Mouse (Mus musculus) limb, embryonic 13.5 days (tissue): ENCODE measurements around the gene Tmem184b. TPM values are rescaled to one million over a fixed set of nuclear protein-coding genes. Genes with fewer than 3 reads are reported as not detected.

Source experiments
- ATAC-seq: fragments of 200-750 bp; cut with Nextera tagmentation; 2 replicates; pipeline ENCODE4 v1.8.0; 2017; ENCODE audit warnings: low read depth, moderate number of reproducible peaks, moderate TSS enrichment; ENCODE audit not compliant: low FRiP score
- H3K27ac ChIP-seq: fragments of 300-500 bp; sonication (generic); 2 replicates; pipeline ENCODE4 v1.5.1; 2015; ENCODE audit warnings: inconsistent platforms, mild to moderate bottlenecking, moderate library complexity
- H3K27me3 ChIP-seq: fragments of 300-500 bp; sonication (generic); 2 replicates; pipeline ENCODE4 v1.6.1; 2015; ENCODE audit warnings: mild to moderate bottlenecking, inconsistent platforms
- H3K36me3 ChIP-seq: fragments of 300-500 bp; sonication (generic); 2 replicates; pipeline ENCODE4 v1.6.1; 2015; ENCODE audit warnings: inconsistent platforms, mild to moderate bottlenecking, moderate library complexity
- H3K4me1 ChIP-seq: fragments of 300-500 bp; sonication (generic); 2 replicates; pipeline ENCODE4 v1.6.1; 2015; ENCODE audit warnings: inconsistent platforms
- H3K4me2 ChIP-seq: fragments of 300-500 bp; sonication (generic); replicated peaks from 2 replicates; pipeline ENCODE4 v1.6.1; 2015; ENCODE audit warnings: inconsistent platforms, mild to moderate bottlenecking, moderate library complexity
- H3K4me3 ChIP-seq: fragments of 300-500 bp; sonication (generic); 2 replicates; pipeline ENCODE4 v1.5.1; 2015; ENCODE audit warnings: moderate library complexity, mild to moderate bottlenecking, inconsistent platforms
- H3K9ac ChIP-seq: fragments of 300-500 bp; sonication (generic); 2 replicates; pipeline ENCODE4 v1.6.1; 2015; ENCODE audit warnings: mild to moderate bottlenecking, inconsistent platforms
- H3K9me3 ChIP-seq: fragments of 300-500 bp; sonication (generic); 2 replicates; pipeline ENCODE4 v1.6.1; 2016; ENCODE audit warnings: inconsistent platforms
- WGBS: fragments of 180-500 bp; shearing (Covaris S2); methylation state at CpG from one replicate; pipeline ENCODE4 v1.1.7; 2015; 5-methylcytosine and 5-hydroxymethylcytosine counted together
- polyA plus RNA-seq: library from polyadenylated mRNA; unstranded; fragments of >200 nt; fragmentation: Nextera tagmentation; extraction: Ambion mirVana; gene quantifications from 2 replicates; pipeline ENCODE4 v1.2.1, GENCODE M21; 2015

Gene Tmem184b
- polyA plus RNA-seq, 1 experiment from 2014 or later = 77.6 TPM

DNA sequence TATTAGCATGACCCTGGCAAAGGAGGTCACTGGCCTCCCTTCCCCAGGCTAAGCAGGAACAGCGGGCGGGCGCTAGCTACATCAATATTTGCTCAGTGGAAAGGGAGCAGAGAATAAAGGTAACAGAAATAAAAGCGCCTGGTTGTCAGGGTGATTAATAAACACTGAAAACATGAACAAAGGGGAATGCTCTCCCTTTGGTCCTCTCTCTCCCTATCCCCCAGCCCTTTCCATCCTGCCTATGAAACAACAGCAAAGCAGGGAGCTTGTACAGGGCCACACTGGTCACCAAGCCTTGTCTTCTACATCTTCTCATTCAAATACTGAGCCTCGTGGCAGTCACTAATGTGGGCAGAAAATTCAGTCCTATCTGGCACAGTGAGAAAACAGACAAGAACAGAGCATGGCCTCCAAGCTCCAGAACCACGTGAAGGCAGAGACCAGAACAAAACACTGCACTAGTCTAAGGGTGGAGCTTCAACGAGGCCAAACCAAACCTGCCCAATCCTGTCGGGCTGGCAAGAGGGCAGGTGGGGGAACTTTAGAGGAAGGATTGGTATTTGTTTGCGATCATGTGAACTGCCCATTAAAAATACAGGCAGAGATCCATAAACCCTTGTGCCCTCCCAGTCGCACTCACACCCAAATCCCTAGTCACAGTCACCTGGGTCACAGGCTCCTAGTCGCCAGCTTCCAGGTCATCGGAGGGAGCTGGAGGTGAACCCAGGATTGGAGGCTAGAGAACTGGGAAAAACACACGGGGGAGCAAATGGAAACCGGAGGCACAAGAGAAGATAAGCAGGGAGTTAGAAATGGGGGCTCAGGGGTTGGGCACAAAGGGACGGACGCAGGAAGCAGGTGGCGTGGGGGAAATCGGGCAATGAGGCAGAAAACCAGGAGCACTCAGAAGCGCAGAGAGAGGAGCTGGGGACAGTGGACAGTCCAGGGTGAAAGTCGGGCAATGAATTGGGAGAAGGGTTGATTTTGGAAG lies 76.1 kb downstream of the Tmem184b start:
- Histone ChIP-seq H3K4me2 (peak overlapping the region; percentile 89), H3K4me1 (peaks cover 48% of the 10 kb centered on the region), H3K4me3 (peak overlapping the region; percentile 60), H3K9me3 (no peaks in the 10 kb centered on the region), H3K9ac (peak overlapping the region; percentile 67), H3K27me3 (no peaks in the 10 kb centered on the region), H3K27ac (peak overlapping the region; percentile 73), H3K36me3 (no peaks in the 10 kb centered on the region)
- 20% methylated on average over 20 of the region's 20 CpGs for WGBS
- 0 out of 2 replicates have a peak, but pooled peaks have one; percentile 1 for ATAC-seq

- H3K4me1 ChIP-seq = peaks cover 48% of the 10 kb centered on the region
- no peak overlapping the region for H3K27ac ChIP-seq
- no peaks in the 10 kb centered on the region for H3K9me3 ChIP-seq
- H3K36me3 ChIP-seq = no peaks in the 10 kb centered on the region
- H3K4me3 ChIP-seq = no peak overlapping the region
- no peaks in the 10 kb centered on the region for H3K27me3 ChIP-seq
- H3K4me2 ChIP-seq = no peak overlapping the region; the same call in 1 of the 2 replicates
- H3K9ac ChIP-seq = no peak overlapping the region
- 67% methylated on average over 4 of the region's 4 CpGs for WGBS
- ATAC-seq = no peak
Observed at GRCm38 (mm10) chr15:79326264-79326663, 77.1 kb downstream of the Tmem184b start.

DNA sequence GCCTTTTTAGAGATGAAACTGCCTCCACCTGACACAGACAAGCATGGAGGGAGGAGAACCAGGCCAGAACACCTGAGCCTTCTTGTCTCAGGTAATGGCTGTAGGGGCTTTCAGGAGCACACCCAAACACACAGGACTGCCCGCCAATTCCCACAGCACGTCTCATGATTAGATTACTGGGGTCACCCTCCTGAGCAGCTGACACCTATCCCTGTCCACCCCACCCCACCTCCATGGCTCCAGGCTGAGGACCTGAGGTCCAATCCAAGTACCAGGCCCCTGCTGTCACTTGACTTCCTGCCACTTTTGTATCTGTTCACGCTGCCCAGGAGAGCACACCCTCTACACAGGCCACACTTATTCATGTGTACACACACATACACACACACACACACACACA lies 77.6 kb downstream of the Tmem184b start:
- no peak overlapping the region for H3K27ac ChIP-seq
- no peak overlapping the region for H3K4me2 ChIP-seq
- WGBS = 81% methylated on average over 3 of the region's 3 CpGs
- no peak overlapping the region for H3K9ac ChIP-seq
- ATAC-seq = no peak
- no peaks in the 10 kb centered on the region for H3K27me3 ChIP-seq
- H3K4me1 ChIP-seq = peaks cover 48% of the 10 kb centered on the region
- no peaks in the 10 kb centered on the region for H3K36me3 ChIP-seq
- H3K9me3 ChIP-seq = no peaks in the 10 kb centered on the region
- no peak overlapping the region for H3K4me3 ChIP-seq

GRCm38 (mm10) chr15:79324373-79324772 lies 79.0 kb downstream of the Tmem184b start:
- H3K9ac ChIP-seq = no peak overlapping the region
- H3K4me1 ChIP-seq = peaks cover 48% of the 10 kb centered on the region
- H3K27ac ChIP-seq = peak overlapping the region; percentile 59; the same call in 1 of the 2 replicates
- ATAC-seq = no peak
- no peaks in the 10 kb centered on the region for H3K36me3 ChIP-seq
- no peaks in the 10 kb centered on the region for H3K27me3 ChIP-seq
- H3K4me2 ChIP-seq = no peak overlapping the region
- 89% methylated on average over 3 of the region's 3 CpGs for whole genome bisulfite sequencing
- H3K4me3 ChIP-seq = no peak overlapping the region
- H3K9me3 ChIP-seq = no peaks in the 10 kb centered on the region

DNA sequence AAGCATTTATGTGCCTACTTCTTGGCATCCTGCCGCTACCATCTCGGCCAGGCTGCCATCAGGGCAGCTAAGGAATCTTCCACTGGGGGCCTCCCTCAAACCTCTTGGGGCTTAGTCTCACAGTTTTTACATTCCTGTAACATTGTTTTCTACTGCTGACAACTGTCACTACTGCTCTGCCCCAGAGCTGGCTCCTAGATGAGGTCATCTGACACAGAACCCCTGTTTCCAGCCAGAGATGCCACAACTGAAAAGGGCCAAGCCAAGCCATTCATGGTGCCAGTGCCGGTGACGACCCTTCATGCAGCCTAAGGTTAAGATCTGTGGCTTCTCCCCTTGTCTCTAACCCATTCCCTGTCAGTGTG lies 79.6 kb downstream of the Tmem184b start:
- Histone ChIP-seq H3K36me3 (no peaks in the 10 kb centered on the region), H3K27ac (peak overlapping the region; percentile 59; the same call in 1 of the 2 replicates), H3K4me3 (no peak overlapping the region), H3K27me3 (no peaks in the 10 kb centered on the region), H3K9ac (no peak overlapping the region), H3K4me2 (no peak overlapping the region), H3K4me1 (peaks cover 48% of the 10 kb centered on the region), H3K9me3 (no peaks in the 10 kb centered on the region)
- no peak for ATAC-seq
- WGBS = 76% methylated on average over 4 of the region's 4 CpGs

GRCm38 (mm10) chr15:79322991-79323790 lies 80.2 kb downstream of the Tmem184b start:
- H3K4me1 ChIP-seq = peaks cover 48% of the 10 kb centered on the region
- H3K27me3 ChIP-seq = no peaks in the 10 kb centered on the region
- no peak for ATAC-seq
- no peak overlapping the region for H3K9ac ChIP-seq
- H3K4me2 ChIP-seq = 0 out of 2 replicates have a peak overlapping the region, but pooled peaks have one; percentile 3
- no peak overlapping the region for H3K4me3 ChIP-seq
- WGBS = 50% methylated on average over 6 of the region's 6 CpGs
- no peaks in the 10 kb centered on the region for H3K36me3 ChIP-seq
- H3K9me3 ChIP-seq = no peaks in the 10 kb centered on the region
- peak overlapping the region; percentile 59 for H3K27ac ChIP-seq

DNA sequence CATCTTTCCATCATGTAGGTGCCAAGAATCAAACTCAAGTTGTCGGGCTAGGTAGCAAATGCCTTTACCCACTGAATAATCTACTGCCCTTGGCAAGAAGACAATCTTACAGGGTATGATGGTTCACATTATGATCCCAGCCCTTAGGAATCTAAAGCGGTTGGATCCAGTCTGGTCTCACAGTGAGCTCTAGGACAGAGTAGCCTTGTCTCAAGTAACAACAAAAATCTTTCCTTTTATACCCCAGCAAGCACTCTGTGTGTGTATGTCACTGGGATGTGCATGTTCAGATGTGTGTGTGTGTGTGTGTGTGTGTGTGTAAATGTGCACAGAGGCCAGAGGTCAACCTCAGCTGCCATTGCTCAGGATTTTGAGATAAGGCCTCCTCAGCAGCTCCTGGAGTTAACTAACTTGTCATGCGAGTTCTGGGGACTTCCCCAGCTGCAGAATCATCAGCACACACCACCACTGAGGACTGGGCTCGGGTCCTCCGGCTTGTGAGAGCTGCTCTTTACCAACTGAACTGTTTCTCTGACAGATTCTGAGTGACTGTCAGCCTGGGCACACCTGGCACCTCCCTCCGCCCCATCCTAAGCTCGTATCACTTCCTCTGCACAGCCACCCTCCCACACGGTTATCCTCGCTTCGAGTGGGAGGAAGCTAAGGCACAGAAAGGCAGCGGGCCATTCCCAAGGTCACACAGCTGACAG lies 80.9 kb downstream of the Tmem184b start:
- Histone ChIP-seq H3K4me3 (no peak overlapping the region), H3K27ac (peak overlapping the region; percentile 39; the same call in 1 of the 2 replicates), H3K27me3 (no peaks in the 10 kb centered on the region), H3K36me3 (peaks cover 2% of the 10 kb centered on the region; the same call in 1 of the 2 replicates), H3K9ac (no peak overlapping the region), H3K4me2 (no peak overlapping the region), H3K9me3 (no peaks in the 10 kb centered on the region), H3K4me1 (peaks cover 46% of the 10 kb centered on the region)
- ATAC-seq = no peak
- 75% methylated on average over 11 of the region's 11 CpGs for WGBS

GRCm38 (mm10) chr15:79321733-79322190 lies 81.6 kb downstream of the Tmem184b start:
- H3K27me3 ChIP-seq = no peaks in the 10 kb centered on the region
- ATAC-seq = no peak
- H3K4me1 ChIP-seq = peaks cover 39% of the 10 kb centered on the region
- peaks cover 7% of the 10 kb centered on the region for H3K36me3 ChIP-seq
- no peak overlapping the region for H3K27ac ChIP-seq
- WGBS = 75% methylated on average over 5 of the region's 5 CpGs
- H3K9ac ChIP-seq = no peak overlapping the region
- no peak overlapping the region for H3K4me2 ChIP-seq
- H3K9me3 ChIP-seq = no peaks in the 10 kb centered on the region
- H3K4me3 ChIP-seq = no peak overlapping the region

- Histone ChIP-seq H3K9ac (no peak overlapping the region), H3K27ac (no peak overlapping the region), H3K36me3 (peaks cover 22% of the 10 kb centered on the region), H3K9me3 (no peaks in the 10 kb centered on the region), H3K27me3 (no peaks in the 10 kb centered on the region), H3K4me1 (no peaks in the 10 kb centered on the region), H3K4me2 (no peak overlapping the region), H3K4me3 (no peak overlapping the region)
- WGBS = 78% methylated on average over 8 of the region's 8 CpGs
- no peak for ATAC-seq
Observed at GRCm38 (mm10) chr15:79313848-79314369, 89.5 kb downstream of the Tmem184b start.
